Mouse (Mus musculus) intestine, embryonic 16.5 days (tissue): Measurements from ENCODE around the gene Igfbp2. TPM values are rescaled to one million over a fixed set of nuclear protein-coding genes. Genes with fewer than 3 reads are reported as not detected.

Source experiments
- ATAC-seq: fragments of 200-750 bp; cut with Nextera tagmentation; 2 replicates; pipeline ENCODE4 v1.8.0; 2017; ENCODE audit warnings: moderate TSS enrichment, moderate library complexity
- H3K27ac ChIP-seq: fragments of 300-500 bp; sonication (generic); 2 replicates; pipeline ENCODE4 v1.5.1; 2014; ENCODE audit warnings: mild to moderate bottlenecking, low read length
- H3K27me3 ChIP-seq: fragments of 300-500 bp; sonication (generic); replicated peaks from 2 replicates; pipeline ENCODE4 v1.6.1; 2014; ENCODE audit warnings: low read length, control low read depth, mixed read lengths; ENCODE audit not compliant: control insufficient read depth, insufficient read depth
- H3K36me3 ChIP-seq: fragments of 300-500 bp; sonication (generic); 2 replicates; pipeline ENCODE4 v1.6.1; 2014; ENCODE audit warnings: low read length, control low read depth; ENCODE audit not compliant: control insufficient read depth, insufficient read depth
- H3K4me1 ChIP-seq: fragments of 300-500 bp; sonication (generic); 2 replicates; pipeline ENCODE4 v1.6.1; 2014; ENCODE audit warnings: low read length, control low read depth, mixed read lengths; ENCODE audit not compliant: control insufficient read depth, insufficient read depth
- H3K4me2 ChIP-seq: fragments of 300-500 bp; sonication (generic); 2 replicates; pipeline ENCODE4 v1.6.1; 2014; ENCODE audit warnings: low read depth, low read length, control low read depth
- H3K4me3 ChIP-seq: fragments of 300-500 bp; sonication (generic); 2 replicates; pipeline ENCODE4 v1.5.1; 2014; ENCODE audit warnings: mild to moderate bottlenecking, low read length
- H3K9ac ChIP-seq: fragments of 300-500 bp; sonication (generic); 2 replicates; pipeline ENCODE4 v1.6.1; 2014; ENCODE audit warnings: low read depth, low read length
- H3K9me3 ChIP-seq: fragments of 300-500 bp; sonication (generic); 2 replicates; pipeline ENCODE4 v1.6.1; 2016; ENCODE audit warnings: low read length, control low read depth; ENCODE audit not compliant: control insufficient read depth
- WGBS: fragments of 180-500 bp; shearing (Covaris S2); extraction: QIAGEN DNeasy Blood & Tissue Kit; methylation state at CpG from one replicate; pipeline ENCODE4 v1.1.7; 2014; 5-methylcytosine and 5-hydroxymethylcytosine counted together
- polyA plus RNA-seq: library from polyadenylated mRNA; unstranded; fragments of >200 nt; fragmentation: Nextera tagmentation; extraction: Ambion mirVana; gene quantifications from 2 replicates; pipeline ENCODE4 v1.2.1, GENCODE M21; 2015

Gene Igfbp2
- polyA plus RNA-seq, 1 experiment from 2014 or later, result 127 TPM

DNA sequence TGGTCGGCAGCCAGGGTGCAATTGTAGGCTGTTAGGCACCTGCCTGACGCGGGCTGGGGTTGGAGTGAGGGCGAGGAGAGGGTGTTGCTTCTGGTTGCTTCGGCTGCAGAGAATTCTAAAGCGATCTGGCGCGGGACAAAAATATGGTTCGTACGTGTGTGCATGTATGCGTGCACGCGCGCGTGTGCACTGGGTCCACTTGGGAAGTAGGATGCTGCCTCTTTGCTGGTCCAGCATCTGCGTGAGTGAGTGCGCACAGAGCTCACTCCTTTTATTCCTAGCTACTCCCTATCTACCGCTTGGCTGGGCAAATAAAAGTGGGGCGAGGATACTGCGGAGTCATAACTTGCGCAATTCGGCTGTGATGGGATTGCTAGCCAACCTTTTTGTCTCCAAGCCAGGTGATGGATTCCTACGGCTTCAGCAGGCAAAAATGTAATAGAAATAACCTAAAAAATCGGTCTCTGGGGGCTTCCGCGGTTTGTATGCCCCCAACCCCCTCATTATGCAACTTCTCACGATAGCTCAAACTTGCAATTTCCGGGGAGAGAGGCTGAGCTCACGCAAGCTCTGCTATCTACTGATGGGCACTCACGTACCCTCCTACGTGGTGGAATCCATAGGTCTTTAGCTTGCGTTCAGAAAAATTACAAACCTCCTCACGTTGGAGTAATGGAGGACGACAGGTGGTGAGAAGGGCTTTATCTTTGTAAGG lies 47.6 kb downstream of the Igfbp2 start:
- H3K4me1 ChIP-seq, result peaks cover 25% of the 10 kb centered on the region
- peak overlapping the region; percentile 92 for H3K4me2 ChIP-seq
- no peaks in the 10 kb centered on the region for H3K36me3 ChIP-seq
- WGBS, result under 1% methylated on average over 34 of the region's 34 CpGs
- peak overlapping the region; percentile 5; the same call in 1 of the 2 replicates for H3K27ac ChIP-seq
- peak overlapping the region; percentile 46 for H3K9ac ChIP-seq
- no peak for ATAC-seq
- no peaks in the 10 kb centered on the region; the same call in 1 of the 2 replicates for H3K27me3 ChIP-seq
- peak overlapping the region; percentile 53 for H3K4me3 ChIP-seq
- H3K9me3 ChIP-seq, result no peaks in the 10 kb centered on the region

DNA sequence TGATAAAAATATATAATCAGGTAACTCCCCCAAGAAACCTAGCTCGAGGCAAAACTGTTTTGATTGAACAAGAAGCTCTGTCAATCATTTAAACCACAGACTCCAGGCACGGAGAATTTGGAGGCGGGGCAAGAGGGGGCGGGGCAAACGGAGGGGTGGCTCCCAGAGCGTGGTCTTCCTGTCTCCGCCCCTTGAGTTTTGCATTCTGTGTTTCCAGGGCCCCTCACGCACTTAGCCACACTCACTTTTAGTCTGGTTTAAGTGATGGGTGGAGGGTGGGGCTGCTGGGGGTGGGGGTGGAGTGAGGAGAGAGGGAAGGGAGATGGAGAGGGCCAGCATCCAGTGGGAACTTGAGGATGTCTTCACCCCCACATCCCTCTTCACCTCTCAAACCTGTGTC lies 48.2 kb downstream of the Igfbp2 start:
- ATAC-seq, result peak; percentile 39
- Histone ChIP-seq H3K4me3 (peak overlapping the region; percentile 62), H3K9me3 (no peaks in the 10 kb centered on the region), H3K4me1 (peaks cover 25% of the 10 kb centered on the region), H3K4me2 (peak overlapping the region; percentile 92), H3K36me3 (no peaks in the 10 kb centered on the region), H3K9ac (no peak overlapping the region; the same call in 1 of the 2 replicates), H3K27ac (no peak overlapping the region), H3K27me3 (no peaks in the 10 kb centered on the region; the same call in 1 of the 2 replicates)
- WGBS, result under 1% methylated on average over 8 of the region's 8 CpGs

DNA sequence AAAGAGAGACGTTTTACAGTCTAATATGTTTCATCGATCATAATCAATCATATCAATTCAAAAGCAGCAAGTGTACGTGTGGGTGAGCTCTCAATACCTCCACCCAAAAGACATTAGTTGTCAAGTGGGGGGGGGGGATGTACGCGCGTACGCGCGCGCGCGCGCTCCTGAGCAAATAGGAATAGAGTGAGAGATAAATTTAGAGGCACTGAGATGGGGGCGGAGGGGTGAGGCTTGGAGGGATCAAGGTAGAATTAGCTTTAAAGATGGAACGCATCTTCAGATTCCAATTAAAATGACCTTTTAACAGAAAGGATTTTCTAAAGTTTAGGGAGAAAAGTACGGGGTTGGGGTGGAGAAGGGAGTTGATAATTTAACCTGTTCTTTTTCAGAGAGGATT lies 48.8 kb downstream of the Igfbp2 start:
- Histone ChIP-seq H3K4me2 (peak overlapping the region; percentile 92), H3K36me3 (no peaks in the 10 kb centered on the region), H3K9ac (peak overlapping the region; percentile 77; the same call in 1 of the 2 replicates), H3K4me1 (peaks cover 27% of the 10 kb centered on the region), H3K4me3 (peak overlapping the region; percentile 62), H3K27ac (0 out of 2 replicates have a peak overlapping the region, but pooled peaks have one; percentile 71), H3K9me3 (no peaks in the 10 kb centered on the region), H3K27me3 (no peaks in the 10 kb centered on the region; the same call in 1 of the 2 replicates)
- 0% methylated on average over 16 of the region's 16 CpGs for WGBS
- ATAC-seq, result no peak

DNA sequence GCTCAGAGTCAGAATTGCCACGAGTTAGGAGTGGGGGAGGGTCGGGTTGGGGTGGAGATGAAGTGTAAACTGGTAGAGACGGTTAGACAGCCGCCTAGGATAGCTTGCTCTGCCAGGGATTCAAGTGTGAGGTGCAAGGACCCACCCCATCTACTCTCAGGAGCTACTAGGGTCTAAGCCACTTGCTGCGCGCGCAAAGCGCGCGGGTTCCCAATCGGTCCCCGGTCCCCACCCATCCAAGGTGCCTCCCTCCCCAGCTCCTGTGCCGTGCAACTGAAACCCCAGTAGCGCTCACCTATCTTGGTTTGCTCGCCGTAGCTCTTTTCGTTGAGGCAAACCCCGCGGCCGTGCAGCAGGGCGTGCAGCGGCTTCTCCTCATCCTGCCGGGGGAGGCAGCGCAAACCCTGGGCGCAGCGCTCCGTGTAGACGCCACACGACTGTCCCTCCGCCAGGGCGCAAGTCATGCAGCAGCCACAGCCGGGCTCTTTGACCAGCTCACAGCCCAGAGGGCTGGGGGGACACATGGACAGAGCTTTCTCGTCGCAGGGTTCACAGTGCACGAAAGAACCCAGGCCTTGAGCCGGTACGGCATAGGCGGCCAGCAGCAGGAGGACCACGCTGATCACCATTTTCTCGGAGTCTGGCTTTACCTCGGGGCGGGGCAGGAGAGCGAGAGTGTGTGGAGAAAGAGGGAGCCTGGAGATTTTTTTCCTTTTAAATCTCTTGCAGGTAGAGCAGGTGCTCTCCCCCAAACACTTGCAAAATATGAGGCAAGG lies 49.4 kb downstream of the Igfbp2 start:
- peaks cover 30% of the 10 kb centered on the region for H3K4me1 ChIP-seq
- H3K9ac ChIP-seq, result peak overlapping the region; percentile 77
- peak overlapping the region; percentile 62 for H3K4me3 ChIP-seq
- H3K4me2 ChIP-seq, result peak overlapping the region; percentile 92
- H3K27me3 ChIP-seq, result no peaks in the 10 kb centered on the region; the same call in 1 of the 2 replicates
- peak; percentile 29 for ATAC-seq
- WGBS, result under 1% methylated on average over 43 of the region's 43 CpGs
- peak overlapping the region; percentile 71 for H3K27ac ChIP-seq
- no peaks in the 10 kb centered on the region for H3K36me3 ChIP-seq
- H3K9me3 ChIP-seq, result no peaks in the 10 kb centered on the region

DNA sequence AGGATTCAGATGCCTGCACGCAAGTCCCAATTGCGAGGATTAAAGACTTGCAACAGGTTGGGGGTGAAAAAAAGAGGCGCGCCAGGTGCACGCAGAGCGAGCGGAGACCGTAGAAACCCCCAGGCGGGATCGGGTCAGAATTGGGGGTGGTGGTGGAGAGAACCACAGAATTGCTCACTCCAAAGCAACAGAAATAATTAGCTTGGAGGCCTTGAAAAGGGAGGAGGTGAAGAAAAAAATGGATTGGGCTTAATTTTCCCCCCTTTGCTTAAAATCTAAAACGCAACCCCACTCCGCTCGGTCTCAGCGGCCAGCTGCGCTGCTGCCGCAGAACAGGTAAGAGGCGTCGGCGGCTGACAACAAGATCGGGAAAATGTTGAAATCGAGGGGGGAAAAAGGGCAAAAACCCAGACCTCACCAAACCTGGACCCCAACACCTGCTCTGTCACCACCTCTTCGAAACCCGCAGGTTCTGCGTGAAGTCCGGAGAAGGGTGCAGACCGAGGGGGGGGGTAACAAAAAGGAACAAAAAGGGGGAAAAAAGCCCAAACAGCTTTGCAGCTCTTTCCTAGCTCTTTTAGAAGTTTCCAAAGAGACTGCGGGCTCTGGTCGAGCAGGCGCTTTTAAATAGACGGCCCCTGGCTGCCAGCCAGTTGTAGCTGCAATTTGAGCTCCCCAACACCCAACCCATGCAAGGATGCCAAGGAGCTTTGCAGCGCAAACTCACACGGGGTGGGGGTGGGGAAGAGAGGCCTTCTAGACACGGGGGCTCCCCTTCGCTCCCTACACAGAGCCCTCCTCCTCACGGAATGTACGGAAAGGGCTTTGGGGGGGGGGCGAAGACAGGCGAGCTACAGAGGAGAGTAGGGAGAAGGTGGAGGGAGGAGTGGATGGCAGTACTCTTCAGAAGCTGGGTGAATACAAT lies 50.2 kb downstream of the Igfbp2 start, which contains the start of gene Igfbp5:
Gene Igfbp5 (minus strand): TSS at position 598 of the 925 bp plus-strand sequence.
- peak within 1 kb of the TSS; percentile 77 for H3K9ac ChIP-seq
- peak within 1 kb of the TSS; percentile 71 for H3K27ac ChIP-seq
- H3K9me3 ChIP-seq, result no peaks in the 10 kb centered on the region
- peak; percentile 17; the same call in 1 of the 2 replicates for ATAC-seq
- no peaks in the 10 kb centered on the region for H3K36me3 ChIP-seq
- peaks cover 33% of the 10 kb centered on the region for H3K4me1 ChIP-seq
- 1% methylated on average over 38 of the region's 38 CpGs for WGBS
- H3K4me3 ChIP-seq, result peak within 1 kb of the TSS; percentile 62
- no peaks in the 10 kb centered on the region; the same call in 1 of the 2 replicates for H3K27me3 ChIP-seq
- H3K4me2 ChIP-seq, result peak within 1 kb of the TSS; percentile 92

DNA sequence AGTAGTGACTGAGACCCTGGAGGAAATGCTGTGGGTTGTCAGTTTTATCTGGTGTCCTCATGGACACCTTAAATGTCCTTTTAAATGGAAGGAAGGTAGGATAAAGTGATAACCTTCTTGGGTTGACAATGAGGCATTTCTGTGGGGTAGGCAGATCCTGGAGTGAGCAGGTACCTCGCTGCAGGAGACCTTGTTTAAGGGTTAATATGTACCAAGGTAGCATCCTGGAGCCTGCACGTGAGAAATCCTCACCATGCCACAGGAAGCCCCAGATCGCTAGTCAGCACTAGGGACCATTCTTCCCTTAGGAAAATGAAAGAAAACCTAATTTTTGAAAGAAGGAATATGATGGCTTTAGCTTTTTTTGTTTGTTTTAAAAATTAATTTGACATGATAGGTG lies 51.4 kb downstream of the Igfbp2 start:
- no peaks in the 10 kb centered on the region for H3K36me3 ChIP-seq
- no peak overlapping the region for H3K9ac ChIP-seq
- ATAC-seq, result no peak
- no peak overlapping the region for H3K4me2 ChIP-seq
- H3K27me3 ChIP-seq, result no peaks in the 10 kb centered on the region; the same call in 1 of the 2 replicates
- no peak overlapping the region for H3K4me3 ChIP-seq
- no peaks in the 10 kb centered on the region for H3K9me3 ChIP-seq
- 13% methylated on average over 3 of the region's 3 CpGs for WGBS
- peaks cover 26% of the 10 kb centered on the region for H3K4me1 ChIP-seq
- no peak overlapping the region for H3K27ac ChIP-seq

DNA sequence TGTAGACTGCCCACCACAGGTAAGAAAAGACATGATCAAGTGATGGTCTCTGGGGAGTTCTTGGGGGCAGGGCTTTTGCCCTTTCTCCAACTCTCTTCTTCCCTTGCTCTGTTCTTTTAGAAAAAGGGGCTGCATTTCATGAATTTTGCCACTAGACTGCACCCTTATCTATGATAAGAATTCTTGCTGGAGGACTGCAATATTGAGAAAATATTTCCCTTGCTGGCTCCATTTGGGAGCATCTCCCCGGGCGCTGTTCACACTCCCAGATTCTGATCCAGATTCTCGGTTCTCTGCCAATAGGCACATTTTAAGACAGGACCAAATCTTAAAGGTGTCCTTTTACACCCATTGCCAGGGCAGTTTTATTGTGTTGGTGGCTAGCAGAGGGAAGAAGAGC lies 51.8 kb downstream of the Igfbp2 start:
- Histone ChIP-seq H3K4me3 (no peak overlapping the region), H3K4me1 (peaks cover 22% of the 10 kb centered on the region), H3K9me3 (no peaks in the 10 kb centered on the region), H3K27ac (no peak overlapping the region), H3K4me2 (no peak overlapping the region), H3K9ac (no peak overlapping the region), H3K27me3 (no peaks in the 10 kb centered on the region; the same call in 1 of the 2 replicates), H3K36me3 (no peaks in the 10 kb centered on the region)
- 44% methylated on average over 3 of the region's 3 CpGs for WGBS
- no peak for ATAC-seq

DNA sequence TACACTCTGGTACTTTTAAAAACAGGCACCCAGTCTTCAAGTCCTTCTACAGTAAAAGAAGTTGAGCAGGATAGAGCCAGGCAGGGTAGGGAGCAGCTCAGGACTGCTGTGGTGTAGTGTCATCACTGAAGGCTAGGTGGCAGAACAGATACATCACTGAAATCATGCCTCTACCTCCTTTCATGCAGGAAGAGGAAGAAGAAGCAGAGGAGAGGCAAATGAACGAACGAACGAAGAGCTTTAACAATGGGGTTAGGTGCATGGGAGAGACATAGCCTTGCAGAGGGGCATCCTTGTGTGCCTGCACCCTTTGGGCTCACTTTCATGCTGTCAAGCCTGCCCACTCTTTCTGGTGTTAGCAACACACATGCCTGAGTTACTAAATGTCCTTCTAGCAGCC lies 53.6 kb downstream of the Igfbp2 start:
- Histone ChIP-seq H3K36me3 (no peaks in the 10 kb centered on the region), H3K4me2 (peak overlapping the region; percentile 46), H3K4me1 (peaks cover 13% of the 10 kb centered on the region), H3K9me3 (no peaks in the 10 kb centered on the region), H3K4me3 (peak overlapping the region; percentile 13; the same call in 1 of the 2 replicates), H3K27me3 (no peaks in the 10 kb centered on the region), H3K27ac (no peak overlapping the region), H3K9ac (peak overlapping the region; percentile 41; the same call in 1 of the 2 replicates)
- ATAC-seq, result peak; percentile 67
- 3% methylated on average over 3 of the region's 3 CpGs for WGBS
